Mouse (Mus musculus) urinary bladder, adult 2 months (tissue): ENCODE results near the gene Dock2. TPM values are rescaled to one million over a fixed set of nuclear protein-coding genes. Genes with fewer than 3 reads are reported as not detected.

Experiments
- DNase-seq: peaks from one replicate; pipeline ENCODE4 v3.0.0; 2022; ENCODE audit warnings: low spot score
- polyA plus RNA-seq: library from polyadenylated mRNA; depleted of rRNA; stranded (reverse); fragments of >200 nt; gene quantifications from 2 replicates; pipeline ENCODE4 v1.2.3, GENCODE M21; 2012

The Dock2 gene
- polyA plus RNA-seq, 1 experiment: 2.4 TPM

DNA sequence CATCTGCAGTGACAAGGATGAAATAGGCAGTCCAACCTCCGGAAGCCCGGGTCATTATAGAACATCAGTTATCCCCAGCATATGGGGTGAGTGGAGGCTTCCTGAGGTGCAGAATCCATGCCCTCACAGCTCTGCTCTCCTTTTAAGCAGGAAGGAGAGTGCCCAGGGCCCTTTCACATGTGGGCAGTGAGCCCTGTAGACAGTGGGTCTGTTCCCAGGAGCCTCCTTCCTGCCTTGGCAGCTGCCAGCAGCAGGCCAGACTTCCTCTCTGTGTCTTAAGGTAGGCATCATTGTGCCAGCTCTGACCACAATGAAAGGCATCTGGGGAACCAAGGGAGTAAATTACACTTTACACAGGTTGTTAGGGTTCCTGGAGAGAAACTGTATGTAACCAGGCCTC, 14.3 kb downstream of the Dock2 start:
- DNase-seq: no peak

DNA sequence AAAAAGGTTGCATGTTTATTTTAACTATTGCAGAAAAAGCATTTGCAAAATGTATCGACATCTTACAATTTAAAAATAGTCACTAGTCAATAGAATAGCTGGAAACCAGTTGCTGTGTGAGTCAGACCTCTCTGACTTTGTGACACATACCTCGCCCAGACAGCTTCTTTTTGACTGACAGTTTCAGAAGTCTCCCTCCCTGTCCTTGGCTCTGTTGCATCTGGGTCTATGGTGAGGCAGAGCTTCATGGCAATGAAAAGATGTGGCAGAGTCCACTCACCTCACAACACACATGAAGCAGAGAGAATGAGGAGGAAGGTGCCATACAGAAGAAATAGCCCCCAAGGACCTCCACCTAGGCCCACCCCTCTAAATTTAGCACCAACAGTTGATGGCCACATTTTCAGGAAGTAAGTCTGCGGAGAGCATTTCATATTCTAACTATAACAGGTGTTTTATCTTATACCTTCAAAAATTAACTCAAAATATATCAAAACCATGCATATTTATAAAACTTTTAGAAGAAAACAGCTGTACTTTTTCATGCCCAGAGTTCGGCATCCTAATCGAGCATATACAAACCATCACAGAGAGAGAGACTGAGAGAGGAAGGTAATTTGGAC, 19.8 kb downstream of the Dock2 start:
- no peak for DNase-seq

DNA sequence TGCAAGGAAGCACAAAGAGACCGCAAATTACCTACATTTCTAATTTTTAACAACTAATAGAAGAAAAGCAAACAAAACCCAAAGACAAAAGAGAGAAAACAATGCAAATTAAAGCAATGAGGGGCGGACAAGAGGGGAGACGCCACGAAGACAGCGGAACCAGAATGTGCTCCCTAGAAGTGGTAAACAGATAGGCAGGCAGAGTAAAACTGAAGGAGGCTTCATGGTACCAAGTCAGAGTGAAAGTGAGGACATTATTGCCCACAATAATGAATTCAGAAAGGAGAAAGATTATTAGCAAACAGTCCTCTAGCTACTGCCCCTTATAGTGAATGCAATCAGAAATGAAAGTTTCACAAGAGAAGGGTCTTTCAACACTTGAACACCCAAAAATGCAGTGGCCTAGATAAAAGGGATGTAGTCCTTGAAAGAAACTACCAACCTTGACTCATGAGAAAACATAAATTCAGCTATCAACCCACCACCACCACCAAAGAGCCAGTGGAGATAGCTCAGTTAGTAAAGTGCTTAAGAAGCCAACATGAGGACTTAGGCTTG, 21.0 kb downstream of the Dock2 start:
- no peak for DNase-seq

DNA sequence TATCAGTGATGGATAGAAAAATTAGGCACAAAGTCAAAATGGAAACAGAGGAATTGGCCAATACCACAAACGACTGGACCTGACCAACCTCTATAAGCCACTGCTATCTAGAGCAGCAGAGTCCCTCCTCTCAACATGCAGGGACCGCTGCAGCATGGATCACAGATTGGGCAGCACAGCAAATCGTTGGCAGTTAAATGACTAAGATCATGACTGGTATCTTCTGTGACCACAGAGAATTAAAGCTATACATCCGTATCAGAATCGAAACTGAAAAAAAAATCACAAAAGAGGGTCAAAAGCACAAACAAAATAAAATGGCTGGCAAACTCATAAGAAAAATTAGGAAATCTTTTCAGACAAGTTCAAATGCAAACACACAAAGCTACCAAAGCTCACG, 21.6 kb downstream of the Dock2 start:
- DNase-seq: no peak

DNA sequence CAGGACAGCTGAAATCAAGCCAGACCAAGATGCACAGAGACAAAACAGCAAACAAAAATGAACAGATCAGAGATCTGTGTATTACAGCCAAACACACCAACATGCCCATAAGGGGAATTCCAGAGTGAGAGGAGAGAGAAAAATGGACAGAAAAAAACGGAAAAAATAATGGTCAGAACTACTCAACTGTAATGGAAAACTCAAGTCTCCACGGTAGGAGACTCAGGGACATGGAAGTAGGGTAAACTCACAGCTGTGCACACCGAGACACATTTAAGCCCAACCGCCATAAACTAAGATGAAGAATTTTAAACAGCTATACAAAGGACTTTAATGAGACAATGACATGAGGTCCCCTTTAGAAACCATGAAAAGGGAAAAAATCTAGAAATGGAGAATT, 24.1 kb downstream of the Dock2 start:
- DNase-seq: no peak

DNA sequence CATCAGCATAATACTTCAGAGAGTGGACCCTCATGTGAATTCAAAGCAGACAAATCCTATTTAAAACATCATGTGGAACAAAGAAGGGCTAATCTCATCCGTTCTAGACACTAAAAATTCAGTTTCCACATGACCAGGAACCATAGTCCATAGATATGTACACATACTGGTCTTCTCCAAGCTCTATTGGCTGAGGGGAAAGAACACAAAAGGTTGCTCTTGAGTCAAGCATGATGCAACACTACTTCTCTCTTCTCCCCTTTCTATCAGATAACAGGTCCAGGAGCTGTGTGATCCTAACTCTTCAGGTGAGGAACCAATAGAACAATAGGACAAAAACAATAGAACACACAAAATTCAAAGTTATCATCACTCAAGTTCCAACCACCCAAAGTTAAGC, 42.6 kb downstream of the Dock2 start:
- DNase-seq: no peak

DNA sequence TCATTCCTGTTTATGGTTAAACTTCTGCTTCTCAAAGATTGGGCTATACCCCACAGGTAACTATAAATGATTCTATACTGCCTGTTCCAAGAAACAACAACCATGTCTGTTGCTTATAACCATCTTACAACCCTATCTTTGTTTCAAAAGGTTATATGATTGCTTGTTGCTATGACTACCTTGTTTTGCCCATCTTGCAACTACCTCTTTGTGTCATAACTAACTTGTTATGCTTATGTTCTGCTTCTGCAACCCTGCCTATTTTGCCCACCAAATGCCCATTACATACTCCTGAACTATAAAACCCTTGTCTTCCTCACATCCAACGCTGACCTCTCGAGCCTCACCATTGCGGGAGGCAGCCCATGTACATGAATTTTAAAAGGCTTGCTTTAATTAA, 43.9 kb downstream of the Dock2 start:
- no peak for DNase-seq

DNA sequence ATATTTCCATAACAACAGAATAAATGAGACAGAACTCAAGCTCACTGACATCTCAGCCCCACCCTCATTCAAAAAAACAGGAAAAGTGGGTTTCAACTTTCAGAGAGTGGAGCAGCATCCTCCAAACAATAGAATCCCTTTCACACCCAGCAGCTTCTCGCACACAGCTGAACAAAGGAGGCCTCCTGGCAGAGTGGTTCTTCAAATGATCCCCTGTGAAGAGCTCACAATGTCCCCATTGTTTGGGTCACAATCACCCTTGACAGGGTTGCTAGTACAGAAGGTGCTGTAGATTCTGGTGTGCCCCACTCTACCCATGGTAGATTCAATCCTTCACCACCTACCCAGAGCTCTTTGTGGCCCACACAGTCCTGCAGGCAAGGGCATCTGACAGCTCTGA, 44.7 kb downstream of the Dock2 start:
- no peak for DNase-seq

DNA sequence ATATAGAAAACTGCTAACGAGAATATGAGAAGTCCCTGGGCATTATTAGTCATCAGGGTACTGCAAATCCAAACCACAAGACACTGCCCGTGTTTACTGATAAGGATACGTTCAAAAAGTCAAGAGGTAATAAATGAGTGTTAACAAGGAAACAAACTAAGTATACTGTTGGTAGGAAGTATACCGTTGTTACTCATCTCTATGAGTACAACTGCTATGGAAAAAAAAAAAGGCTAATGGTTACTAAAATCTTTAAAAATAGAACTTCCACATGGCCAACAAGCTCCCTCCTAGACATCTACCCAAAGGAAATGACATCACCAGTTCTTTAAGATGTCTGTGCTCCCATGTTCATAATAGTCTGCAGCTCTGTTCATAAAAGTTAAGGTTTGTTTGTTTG, 46.5 kb downstream of the Dock2 start:
- no peak for DNase-seq

DNA sequence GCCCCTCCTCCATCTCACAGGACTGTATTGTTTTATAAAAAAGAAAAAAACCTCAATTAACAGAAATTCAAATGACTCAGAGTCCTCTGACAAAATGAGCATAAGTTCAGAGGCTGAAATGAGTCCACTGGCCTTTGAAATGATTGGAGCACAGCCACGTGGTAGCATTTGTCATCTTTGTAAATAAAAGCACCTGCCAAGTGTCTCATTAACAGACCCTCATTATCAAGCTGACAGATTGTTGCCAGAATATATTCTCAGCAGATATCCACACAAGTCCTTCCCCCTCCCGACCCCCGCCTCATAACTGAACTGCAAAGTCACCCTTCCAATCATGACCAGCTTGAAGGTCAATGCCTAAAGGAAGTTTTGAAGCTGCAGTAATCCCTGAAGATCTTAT, 49.7 kb downstream of the Dock2 start:
- DNase-seq: no peak

DNA sequence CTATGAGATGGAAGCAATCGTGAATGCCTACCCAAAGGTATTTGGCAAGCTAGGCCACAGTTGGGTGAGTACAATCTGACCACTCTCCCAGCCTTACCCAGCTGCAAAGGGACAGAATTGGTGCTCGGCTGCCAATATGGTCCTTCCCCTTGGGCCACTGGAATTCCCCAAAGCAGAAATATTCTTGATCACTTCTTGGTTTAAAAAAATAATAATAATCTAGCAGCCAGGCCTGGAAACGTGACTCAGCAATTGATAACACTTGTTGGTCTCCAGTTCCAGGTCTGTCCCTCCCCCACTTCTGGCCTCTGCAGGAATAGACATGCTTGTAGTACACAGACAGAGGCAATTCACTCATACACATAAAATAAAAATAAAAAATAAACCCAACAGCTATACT, 56.2 kb downstream of the Dock2 start:
- no peak for DNase-seq

DNA sequence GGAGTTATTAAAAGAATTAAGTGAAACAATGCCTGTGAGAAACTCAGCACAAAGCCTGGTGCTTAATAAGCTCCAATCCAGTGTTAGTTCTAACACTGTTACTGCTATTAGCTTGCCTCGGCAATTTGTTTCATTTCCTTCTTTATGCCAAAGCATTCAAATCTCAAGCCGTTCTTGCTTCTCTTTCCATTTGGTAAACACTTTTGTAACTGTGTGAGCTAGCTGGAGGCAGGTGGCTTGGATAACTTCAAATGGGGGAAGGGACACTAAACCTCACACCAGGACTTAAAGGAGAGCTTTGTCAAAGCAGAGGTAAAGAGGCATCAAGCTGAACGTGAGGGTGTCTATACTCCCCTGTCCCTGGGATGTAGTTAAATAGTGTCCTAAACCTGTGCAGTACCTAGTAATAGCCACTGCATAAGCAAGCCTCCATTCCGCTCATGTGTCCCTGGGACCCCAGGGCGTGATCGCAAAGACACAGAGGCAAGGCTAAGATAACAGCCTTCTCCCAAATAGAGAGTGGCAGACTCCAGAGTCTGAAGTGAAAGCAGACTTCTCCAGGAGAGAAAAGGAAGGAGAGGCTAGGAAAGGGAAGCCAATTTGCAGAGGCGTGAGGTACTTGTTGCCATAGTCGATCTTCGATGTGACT, 56.9 kb downstream of the Dock2 start:
- no peak for DNase-seq

DNA sequence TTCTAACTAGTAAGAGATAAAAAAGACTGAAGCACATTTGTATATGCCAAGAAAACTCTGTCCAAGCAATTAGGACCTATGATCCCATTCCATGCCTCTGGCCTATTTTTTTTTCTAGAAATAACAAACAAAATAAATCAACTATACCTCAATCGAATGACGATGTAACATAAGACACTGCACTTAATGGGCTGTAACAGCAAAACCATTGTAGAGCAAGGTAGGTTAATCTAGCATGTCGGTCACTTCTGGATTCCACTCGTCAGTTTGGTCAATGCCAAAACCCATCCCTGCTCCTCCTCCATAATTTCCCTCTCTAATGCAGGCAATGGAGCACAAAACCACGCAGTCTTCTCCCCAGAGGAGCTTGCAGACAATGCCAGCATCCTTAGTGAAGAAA, 70.3 kb downstream of the Dock2 start:
- no peak for DNase-seq

DNA sequence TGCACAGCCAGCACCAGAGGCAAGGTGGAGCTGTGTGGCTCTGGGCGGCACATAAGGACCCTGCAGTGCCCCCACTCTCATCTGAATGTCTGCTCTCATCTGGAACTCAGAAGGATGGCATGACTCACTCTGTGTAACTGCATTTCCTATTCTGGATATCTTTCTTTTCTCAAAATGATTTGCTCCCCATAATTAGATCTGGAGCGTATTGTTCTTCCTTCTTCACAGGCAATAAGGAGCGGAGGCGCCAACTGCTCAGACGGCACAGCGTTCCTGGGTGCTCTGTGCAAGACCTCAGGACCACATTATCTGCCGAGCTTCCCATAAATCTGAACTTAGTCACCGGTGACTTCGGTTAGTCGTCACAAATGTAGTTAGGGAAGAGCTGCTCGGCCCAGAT, 75.4 kb downstream of the Dock2 start:
- no peak for DNase-seq

DNA sequence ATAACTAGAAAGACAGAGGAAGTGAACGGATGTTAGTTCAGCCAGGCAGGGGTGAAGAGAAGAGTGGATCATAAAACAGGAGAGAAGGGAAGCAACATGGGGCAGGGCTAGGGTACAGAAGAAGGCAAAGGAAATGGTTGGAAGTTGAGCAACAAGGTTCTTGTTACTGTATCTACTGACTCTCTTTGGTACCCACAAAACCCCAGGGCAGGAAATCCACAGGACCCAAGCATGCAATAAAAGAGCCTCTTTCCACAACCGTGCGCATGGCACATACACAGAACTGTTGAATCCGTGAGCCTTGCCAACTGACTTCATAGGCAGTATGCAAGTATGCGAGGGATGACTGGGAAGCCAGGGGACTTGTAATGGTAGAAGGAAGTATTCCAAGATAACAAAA, 76.3 kb downstream of the Dock2 start:
- DNase-seq: no peak

DNA sequence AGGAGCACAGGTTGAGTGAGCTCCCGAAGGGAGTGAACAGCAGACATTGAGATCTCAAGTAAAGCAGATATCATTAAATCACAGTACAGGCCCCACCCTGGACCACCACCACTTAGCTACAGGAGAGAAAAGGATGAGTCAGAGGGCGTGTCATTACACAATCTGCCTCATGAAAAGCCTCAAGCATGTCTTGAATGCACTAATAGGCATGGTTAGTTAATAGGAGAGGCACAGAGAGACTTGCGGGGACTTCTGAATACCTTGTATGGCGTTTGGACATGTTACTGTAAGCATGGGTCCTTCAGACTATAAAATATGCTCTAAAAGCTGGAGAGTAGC, 78.6 kb downstream of the Dock2 start:
- DNase-seq: no peak

DNA sequence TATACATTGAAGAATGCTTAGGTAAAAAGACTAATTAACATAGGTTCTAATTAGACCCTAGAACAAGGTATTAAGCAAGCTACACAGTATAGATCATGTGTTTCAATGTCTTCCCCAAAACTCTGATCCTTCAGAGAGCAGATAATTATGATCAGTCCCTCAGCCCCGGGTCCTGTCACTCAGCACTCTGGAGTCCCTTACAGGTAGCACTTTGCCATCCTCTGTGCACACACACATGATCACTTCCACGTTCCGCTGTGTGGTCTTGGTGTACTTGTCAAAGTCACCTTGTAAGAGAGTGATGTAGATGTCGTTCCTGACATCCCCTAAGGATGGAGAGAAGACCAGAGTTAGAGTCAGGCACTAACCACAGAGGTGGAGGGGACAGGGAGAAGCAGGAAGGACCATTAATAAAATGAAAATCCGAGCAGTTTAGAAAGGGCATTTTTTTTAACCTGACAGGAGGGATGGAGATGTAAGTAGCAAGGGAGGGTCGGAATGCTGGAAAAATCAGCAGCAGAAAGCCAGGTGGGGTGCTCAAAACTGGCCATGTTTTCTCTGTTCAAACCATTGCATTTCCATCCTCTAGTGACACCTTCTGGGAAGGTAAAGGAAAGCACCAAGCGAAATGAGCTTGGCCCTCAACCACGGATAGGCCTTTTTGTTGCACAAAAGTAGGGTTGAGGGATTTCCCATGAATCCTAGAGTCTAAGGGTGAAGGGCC, 79.1 kb downstream of the Dock2 start:
- no peak for DNase-seq

DNA sequence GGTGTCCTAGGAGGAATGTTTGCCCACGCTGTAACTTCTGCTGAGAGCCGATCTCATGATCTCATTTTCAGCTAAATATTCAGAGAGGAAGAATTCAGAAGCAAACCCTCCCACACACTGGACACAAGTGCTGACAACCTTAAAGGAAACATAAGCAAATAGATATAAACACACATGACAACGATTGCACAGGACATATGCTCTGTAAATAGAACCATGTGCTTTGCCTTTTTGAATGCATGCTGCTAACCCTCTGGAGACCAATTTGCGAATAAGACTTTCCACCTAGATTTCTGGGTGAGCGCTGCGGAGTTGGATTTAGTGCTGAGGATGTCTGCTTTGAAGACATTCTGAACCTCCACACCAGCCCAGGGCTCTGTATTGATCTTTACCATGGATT, 79.8 kb downstream of the Dock2 start:
- DNase-seq: no peak

DNA sequence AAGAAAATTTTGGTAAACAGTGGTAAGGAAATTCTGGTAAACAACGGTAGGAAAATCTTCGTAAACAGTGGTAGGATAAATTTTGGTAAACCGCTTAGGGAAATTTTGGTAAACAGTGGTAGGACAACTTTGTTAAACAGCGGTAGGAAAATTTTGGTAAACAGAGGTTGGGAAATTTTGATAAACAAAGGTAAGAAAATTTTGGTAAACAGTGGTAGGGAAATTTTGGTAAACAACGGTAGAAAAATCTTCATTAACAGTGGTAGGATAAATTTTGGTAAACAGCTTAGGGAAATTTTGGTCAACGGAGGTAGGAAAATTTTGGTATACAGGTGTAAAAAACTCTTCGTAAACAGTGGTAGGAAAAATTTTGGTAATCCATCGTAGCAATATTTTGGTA, 101.9 kb downstream of the Dock2 start:
- no peak for DNase-seq

DNA sequence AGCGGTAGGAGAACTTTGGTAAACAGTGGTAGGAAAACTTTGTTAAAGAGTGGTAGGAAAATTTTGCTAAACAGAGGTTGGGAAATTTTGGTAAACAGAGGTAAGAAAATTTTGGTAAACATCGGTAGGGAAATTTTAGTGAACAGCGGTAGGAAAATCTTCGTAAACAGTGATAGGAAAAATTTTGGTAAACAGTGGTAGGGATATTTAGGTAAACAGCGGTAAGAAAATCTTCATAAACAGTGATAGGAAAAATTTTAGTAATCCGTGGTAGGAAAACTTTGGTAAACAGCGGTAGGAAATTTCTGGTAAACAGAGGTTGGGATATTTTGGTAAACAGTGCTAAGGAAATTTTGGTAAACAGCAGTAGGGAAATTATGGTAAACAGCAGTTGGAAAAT, 239.1 kb downstream of the Dock2 start:
- DNase-seq: no peak

DNA sequence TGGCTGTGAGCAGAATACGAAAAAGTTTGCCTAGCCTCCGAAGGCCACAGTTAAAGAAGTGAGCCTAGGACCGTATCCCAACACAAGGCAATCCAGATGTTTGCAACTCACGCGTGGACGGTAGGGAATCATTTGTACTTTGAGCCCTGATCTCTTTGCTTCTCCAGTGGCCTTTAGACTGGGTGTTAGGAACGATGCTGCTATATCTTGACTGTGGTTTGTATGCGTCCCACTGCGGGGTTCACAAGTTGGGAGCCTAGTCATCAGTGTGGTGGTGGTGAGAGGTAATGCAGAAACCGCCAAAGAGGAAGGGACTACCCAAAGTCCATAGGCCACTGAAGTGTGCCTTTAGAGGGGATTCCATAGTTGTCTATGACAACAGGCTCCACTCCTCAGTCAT, 251.6 kb downstream of the Dock2 start:
- DNase-seq: no peak

DNA sequence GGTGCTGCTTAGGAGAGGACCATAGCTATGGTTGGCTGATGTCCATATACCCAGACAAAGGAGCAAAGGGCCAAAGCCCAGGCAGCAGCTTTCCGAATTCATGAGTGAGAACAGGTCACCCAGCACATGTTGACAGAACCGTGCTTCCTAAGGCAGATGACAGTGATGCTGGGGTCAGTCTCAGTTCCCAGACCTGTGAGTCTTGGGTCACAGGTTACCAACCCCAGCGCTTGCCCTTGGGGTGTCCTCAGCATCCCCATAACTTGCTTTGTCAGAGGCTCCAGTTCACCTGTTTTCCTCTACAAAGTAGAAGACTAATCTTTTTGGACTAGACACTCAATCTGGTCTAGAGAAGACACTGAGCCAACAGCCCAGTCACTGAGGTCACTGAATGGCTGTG, 252.7 kb downstream of the Dock2 start:
- no peak for DNase-seq

DNA sequence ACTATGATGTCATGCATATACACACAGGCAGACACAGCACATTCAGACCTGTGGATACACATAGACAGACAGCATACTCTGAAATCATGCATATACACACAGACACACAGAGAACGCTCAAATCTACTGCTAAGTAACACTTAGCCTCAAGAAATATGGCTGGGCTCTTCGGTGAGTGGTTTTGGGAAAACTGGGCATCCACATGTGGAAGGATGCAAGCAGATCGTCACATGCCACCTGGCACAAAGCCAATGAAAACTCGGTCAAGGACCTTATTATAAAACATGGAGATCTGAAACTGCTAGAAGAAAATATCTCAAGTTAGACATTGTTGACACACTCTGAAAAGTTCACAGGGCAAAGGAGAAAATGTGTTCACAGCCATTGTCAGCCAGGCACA, 255.7 kb downstream of the Dock2 start:
- no peak for DNase-seq
